Mouse (Mus musculus): ENCODE measurements around the gene Herc6. TPM values are rescaled to one million over a fixed set of nuclear protein-coding genes. Genes with fewer than 3 reads are reported as not detected.
"Not testable (repeated sequence)": the region's sequence is repeated elsewhere in the genome, so short reads cannot be mapped to it uniquely, and the experiment has no call there.

The Herc6 gene
- 10 to 100 TPM; 30.8 to 34.1 TPM for polyA plus RNA-seq (2017; shearing (Covaris generic))

GRCm38 (mm10) chr6:57580881-57581548, at the start of gene Herc6:
TSS of gene Herc6 (plus strand) at chr6:57581000.
- ATAC-seq = peak; percentile 86

GRCm38 (mm10) chr6:57531011-57531410, 49.8 kb upstream of the Herc6 start:
- no peak for ATAC-seq

DNA sequence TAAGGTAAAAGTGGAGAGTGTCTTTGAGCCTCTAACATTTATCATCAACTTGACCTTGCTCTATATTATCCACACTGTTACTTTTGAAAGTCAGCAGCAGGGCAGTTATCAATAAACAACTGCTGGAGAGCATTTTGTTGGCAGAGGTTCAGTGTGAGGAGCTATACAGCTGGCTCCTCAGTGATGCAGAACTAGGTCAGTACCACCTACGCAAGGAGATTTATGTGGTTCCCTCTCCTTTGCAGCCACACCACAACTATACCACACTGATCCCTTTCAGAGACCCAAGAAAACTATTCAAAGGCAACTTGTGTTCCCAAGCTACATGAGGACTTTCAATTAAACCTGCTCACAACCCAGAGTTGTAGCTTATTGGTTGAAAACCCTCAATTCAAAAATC, 49.4 kb upstream of the Herc6 start:
- ATAC-seq = no peak

DNA sequence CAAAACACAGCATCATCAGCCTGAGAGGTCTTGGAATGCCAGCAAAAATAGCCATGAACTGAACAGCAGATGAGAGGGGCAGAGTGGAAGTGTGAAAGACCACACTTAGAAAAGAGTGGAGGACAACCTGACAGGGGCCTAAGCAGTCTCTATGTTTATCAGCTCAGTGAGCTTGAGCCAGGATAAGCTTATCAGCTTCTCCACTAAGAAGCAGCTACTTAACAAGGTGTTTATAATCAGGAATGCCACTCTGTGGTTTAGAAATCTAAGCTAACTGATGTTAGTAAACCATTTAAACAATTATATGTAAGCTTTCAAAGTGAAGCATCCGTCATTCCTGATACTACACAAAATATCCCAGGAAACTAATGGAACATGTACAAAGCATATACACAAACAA, 48.8 kb upstream of the Herc6 start:
- ATAC-seq = no peak

- no peak for ATAC-seq
These were observed 47.4 kb upstream of the Herc6 start for GRCm38 (mm10) chr6:57533410-57533809.

GRCm38 (mm10) chr6:57534231-57534610, 46.6 kb upstream of the Herc6 start:
- no peak for ATAC-seq

- ATAC-seq = peak; percentile 25
These were observed 46.1 kb upstream of the Herc6 start for GRCm38 (mm10) chr6:57534611-57535286.

- peak; percentile 92 for ATAC-seq
These were observed 45.3 kb upstream of the Herc6 start, which contains the start of gene Ppm1k for GRCm38 (mm10) chr6:57535386-57535936. TSS of gene Ppm1k (minus strand) at chr6:57535468.

GRCm38 (mm10) chr6:57535971-57536669, 44.7 kb upstream of the Herc6 start:
- ATAC-seq = peak; percentile 11

GRCm38 (mm10) chr6:57537887-57538286, 42.9 kb upstream of the Herc6 start:
- no peak for ATAC-seq

DNA sequence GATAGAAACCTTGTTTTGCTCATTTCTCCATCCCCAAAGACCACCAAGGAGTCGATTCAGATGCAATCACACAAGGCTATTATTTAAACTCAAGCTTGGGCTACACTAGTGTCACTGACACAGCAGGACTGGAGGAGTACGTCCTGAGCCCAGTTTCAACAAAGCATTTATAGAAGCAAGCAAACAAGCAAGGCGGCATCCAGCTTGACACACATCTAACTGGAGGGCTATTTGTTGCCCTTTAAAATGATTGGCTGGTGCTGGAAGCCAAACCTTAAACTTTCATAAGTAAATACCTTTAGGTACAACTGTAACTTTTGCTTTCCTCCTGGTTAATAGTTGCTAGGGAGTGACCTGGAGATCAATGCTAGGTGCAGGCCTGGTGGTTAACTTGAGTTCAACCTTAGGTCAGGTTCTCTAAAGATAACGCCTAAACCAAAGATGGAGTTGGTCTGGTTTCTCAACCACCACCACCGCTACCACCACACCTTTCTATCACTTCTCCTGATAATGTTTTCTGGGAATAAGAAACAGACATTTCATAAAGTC, 39.8 kb upstream of the Herc6 start:
- no peak for ATAC-seq

GRCm38 (mm10) chr6:57541737-57542335, 39.0 kb upstream of the Herc6 start:
- ATAC-seq = peak; percentile 79

DNA sequence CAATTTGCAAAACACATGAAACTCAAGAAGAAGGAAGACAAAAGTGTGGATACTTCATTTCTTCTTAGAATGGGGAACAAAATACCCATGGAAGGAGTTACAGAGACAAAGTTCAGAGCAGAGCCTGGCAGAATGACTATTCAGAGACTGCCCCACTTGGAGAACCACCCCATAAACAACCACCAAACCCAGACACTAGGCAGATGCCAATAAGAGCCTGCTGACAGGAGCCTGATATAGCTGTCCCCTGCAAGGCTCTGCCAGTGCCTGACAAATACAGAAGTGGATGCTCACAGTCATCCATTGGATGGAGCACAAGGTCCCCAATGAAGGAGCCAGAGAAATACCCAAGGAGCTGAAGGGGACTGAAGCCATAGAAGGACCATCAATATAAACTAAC, 37.2 kb upstream of the Herc6 start:
- not testable (repeated sequence) for ATAC-seq

GRCm38 (mm10) chr6:57544866-57545265, 35.9 kb upstream of the Herc6 start:
- ATAC-seq = no peak

DNA sequence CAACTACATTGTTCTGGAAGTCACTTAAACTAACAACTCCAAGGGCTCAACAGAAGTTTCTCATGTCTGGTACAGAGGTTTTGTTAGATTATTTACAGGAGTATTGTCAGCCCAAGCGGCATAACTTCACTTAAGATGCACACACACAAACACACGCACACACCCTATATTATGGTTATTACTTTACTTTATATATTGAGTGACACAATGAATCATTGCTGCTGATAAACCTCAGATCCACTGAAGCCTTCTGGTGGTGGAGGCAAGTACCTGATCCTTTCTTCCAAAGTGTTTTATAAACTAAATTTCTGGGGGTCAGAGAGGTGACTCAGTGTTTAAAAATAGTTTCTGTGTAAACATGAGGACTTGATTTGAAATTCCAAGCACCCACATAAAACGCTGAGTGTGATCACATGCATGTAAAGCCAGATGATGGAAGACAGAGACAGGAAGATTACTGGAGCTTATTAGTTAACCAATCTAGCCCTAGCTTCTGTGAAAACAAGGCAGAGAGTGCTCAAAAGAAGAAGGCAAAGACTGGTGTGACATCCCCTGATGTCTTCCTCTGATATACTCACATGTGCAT, 29.5 kb upstream of the Herc6 start:
- no peak for ATAC-seq

GRCm38 (mm10) chr6:57557796-57558317, 22.9 kb upstream of the Herc6 start:
- no peak for ATAC-seq

DNA sequence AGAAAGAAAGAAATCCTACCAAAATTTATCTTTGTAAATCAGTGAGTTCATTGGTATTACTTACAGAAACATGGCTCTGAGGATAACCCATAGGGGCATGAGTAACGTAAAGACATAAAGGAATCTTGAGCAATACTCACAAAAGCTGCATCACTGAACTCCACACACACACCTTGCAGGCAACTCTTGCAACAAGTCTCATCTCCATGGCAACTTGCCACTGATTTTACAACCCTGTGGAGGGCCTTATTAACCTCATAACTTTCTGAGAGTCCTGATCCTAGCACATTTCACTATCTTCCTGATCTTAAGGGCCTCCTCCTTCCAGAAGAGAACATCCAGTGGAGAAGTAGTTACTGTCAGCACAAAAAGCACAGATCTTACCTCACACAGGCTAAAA, 17.3 kb upstream of the Herc6 start:
- no peak for ATAC-seq

- ATAC-seq = no peak
These were observed 15.3 kb upstream of the Herc6 start for GRCm38 (mm10) chr6:57565452-57565851.

GRCm38 (mm10) chr6:57567630-57568029, 13.2 kb upstream of the Herc6 start:
- ATAC-seq = no peak

DNA sequence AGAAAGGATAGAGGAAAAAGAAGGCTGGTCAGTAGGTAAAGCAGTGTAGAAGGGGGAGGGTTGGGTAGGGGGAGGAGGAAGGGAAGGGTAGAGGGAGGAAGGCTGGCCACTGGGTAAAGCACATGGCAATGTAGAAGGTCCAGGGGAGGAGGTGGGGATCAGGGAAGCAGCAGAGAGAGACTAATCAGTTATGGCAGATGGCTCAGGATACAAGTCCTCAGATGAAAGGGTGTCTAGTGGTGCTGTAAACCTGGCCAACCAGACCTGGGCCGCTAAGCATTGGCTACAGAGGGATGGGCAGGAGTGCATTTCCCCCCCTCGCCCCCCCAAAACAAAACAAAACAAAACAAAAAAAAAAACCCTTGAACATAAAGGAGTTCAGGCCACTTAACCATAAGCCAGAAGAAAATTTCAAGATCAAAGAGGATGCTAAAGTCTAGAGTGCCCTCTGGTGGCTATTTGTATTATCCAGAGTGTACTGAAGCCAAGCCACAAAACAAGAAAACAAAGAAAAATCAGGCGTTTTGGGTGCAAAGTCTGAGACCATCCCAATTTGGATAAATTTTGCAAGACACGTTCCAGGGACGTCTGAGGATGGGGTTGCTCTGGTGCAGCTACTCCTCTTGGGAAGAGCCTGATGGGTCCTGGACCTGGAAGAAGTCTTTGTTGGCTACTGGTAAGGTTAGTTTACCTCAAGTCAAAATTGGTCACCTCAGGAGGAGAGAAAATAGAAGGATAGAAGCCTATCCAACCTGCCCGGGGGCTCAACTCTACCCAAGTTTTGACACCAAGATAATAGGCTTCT, 10.4 kb upstream of the Herc6 start:
- peak; percentile 95 for ATAC-seq

DNA sequence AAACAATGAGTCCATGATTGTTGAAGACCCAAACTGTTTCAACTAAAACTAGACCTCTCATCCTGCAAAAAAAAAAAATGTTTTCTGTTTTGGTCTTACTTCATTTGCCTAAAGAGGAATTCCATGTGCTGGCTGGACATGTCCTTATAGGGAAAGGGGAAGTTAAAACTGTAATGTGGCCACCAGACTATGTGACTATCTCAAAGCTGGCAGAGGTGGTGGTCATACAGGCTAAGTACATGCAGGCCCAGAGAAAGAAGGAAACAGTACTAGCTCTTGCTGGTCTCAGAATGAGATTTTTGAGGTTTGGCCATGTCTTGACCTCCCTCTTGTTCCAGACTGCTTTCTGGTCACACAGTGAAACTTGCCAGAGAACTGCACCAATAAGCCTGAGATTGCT, 9.2 kb upstream of the Herc6 start:
- no peak for ATAC-seq
